Comparison of ENCODE assay signal across 17 mouse cellular contexts in genomic region chr8:86501341-86501740, GRCm38 (mm10).
A peak's percentile ranks its signal among the peaks of the same experiment; 100 is the strongest.
DNase-seq lines count a peak whose midpoint lies in the region.
"Had no signal": no experiment of that assay in that cellular context is flagged by ENCODE, and none has a peak within 500 bp of the region (broad histone marks: within the 10 kb centered on the region; RNA-seq: fewer than 3 reads in every experiment).

No protein-coding gene starts in this region.

- H3K4me1 ChIP-seq in heart, embryonic 10.5 days: no peaks in the 10 kb centered on the region
- H3K4me1 ChIP-seq: heart, embryonic 15.5 days; hindbrain, embryonic 15.5 days; liver, embryonic 15.5 days; midbrain, embryonic 15.5 days; stomach, embryonic 15.5 days had no signal

- no peaks in the 10 kb centered on the region for H3K27me3 ChIP-seq in heart, embryonic 10.5 days (ENCODE audit: insufficient read depth, poor library complexity, severe bottlenecking)
- H3K27me3 ChIP-seq: heart, embryonic 15.5 days; hindbrain, embryonic 15.5 days; liver, embryonic 15.5 days; midbrain, embryonic 15.5 days; stomach, embryonic 15.5 days had no signal

- H3K4me3 ChIP-seq in heart, embryonic 10.5 days: no peak overlapping the region
- H3K4me3 ChIP-seq: erythroblast, embryonic 14.5 days; heart, embryonic 15.5 days; hindbrain, embryonic 15.5 days; liver, embryonic 15.5 days; midbrain, embryonic 15.5 days; stomach, embryonic 15.5 days had no signal

- DNase-seq in right cerebral cortex, adult 18-20 months: peak; percentile 30
- no peak for DNase-seq in right cerebral cortex, postnatal 10 days (ENCODE audit: low spot score in 2 of 2)
- peak; percentile 62 for DNase-seq in NIH3T3 (ENCODE audit: low read depth)
- DNase-seq in brain, adult 2 months (ENCODE audit: low read depth, low spot score): peak; percentile 76
- peak; percentile 36 to 58 for DNase-seq in urinary bladder, postnatal 36 days (ENCODE audit: low spot score in 2 of 2)
- no peak for DNase-seq in layer of hippocampus, postnatal 10 days (ENCODE audit: low spot score in 2 of 2)
- no peak for DNase-seq in heart, embryonic 10.5 days (ENCODE audit: low spot score)
- DNase-seq: cerebellum, adult 18-20 months; kidney, adult 8-10 months; lung, postnatal 4 days; thymus, postnatal 36 days had no signal

- no peak overlapping the region for H3K27ac ChIP-seq in heart, embryonic 10.5 days
- H3K27ac ChIP-seq: heart, embryonic 15.5 days; hindbrain, embryonic 15.5 days; liver, embryonic 15.5 days; midbrain, embryonic 15.5 days; stomach, embryonic 15.5 days had no signal

- H3K9me3 ChIP-seq in heart, embryonic 10.5 days: 0 out of 2 replicates have a peak, but pooled peaks cover 7% of the 10 kb centered on the region
- H3K9me3 ChIP-seq: heart, embryonic 15.5 days; hindbrain, embryonic 15.5 days; liver, embryonic 15.5 days; midbrain, embryonic 15.5 days; stomach, embryonic 15.5 days had no signal

- 67% methylated on average over 7 of the region's 7 CpGs for WGBS in heart, embryonic 10.5 days

- H3K36me3 ChIP-seq in heart, embryonic 10.5 days: no peaks in the 10 kb centered on the region
- H3K36me3 ChIP-seq: heart, embryonic 15.5 days; hindbrain, embryonic 15.5 days; liver, embryonic 15.5 days; midbrain, embryonic 15.5 days; stomach, embryonic 15.5 days had no signal

Comparison
In these comparisons a context has a peak if more than half of its experiments do, and no peak if none do; other contexts are left out.
1. DNase-seq: peak in right cerebral cortex, adult 18-20 months (single experiment), NIH3T3 (single experiment), brain, adult 2 months (single experiment) and urinary bladder, postnatal 36 days (2 of 2); none in right cerebral cortex, postnatal 10 days (0 of 2), layer of hippocampus, postnatal 10 days (0 of 2) and heart, embryonic 10.5 days (single experiment).